Comparison of ENCODE assay signal across 9 mouse cellular contexts in genomic region chr10:128918246-128918645, GRCm38 (mm10). TPM values are rescaled to one million over a fixed set of nuclear protein-coding genes. Genes with fewer than 3 reads are reported as not detected.
DNase-seq lines count a peak whose midpoint lies in the region; ATAC-seq and TF ChIP-seq lines count a peak whose summit lies in the region.
"Had no signal": no experiment of that assay in that cellular context is flagged by ENCODE, and none has a peak within 500 bp of the region (broad histone marks: within the 10 kb centered on the region; RNA-seq: fewer than 3 reads in every experiment).

No protein-coding gene starts in this region.

- peaks cover 36% of the 10 kb centered on the region for H3K4me1 ChIP-seq in heart, embryonic 10.5 days
- peaks cover 41% of the 10 kb centered on the region for H3K4me1 ChIP-seq in intestine, embryonic 15.5 days (replicated peaks)
- H3K4me1 ChIP-seq in lung, postnatal 0 days (ENCODE audit: insufficient read depth, low read depth, low read length) = peaks cover 11% of the 10 kb centered on the region; the same call in 1 of the 2 replicates

- TF ChIP-seq EP300 in lung, postnatal 0 days (IDR thresholded peaks at IDR 0.05) = no peak

- H3K27me3 ChIP-seq in heart, embryonic 10.5 days (ENCODE audit: insufficient read depth, poor library complexity, severe bottlenecking) = no peaks in the 10 kb centered on the region
- H3K27me3 ChIP-seq in intestine, embryonic 15.5 days (replicated peaks) = no peaks in the 10 kb centered on the region
- H3K27me3 ChIP-seq in myocyte (ENCODE audit: control insufficient read depth, insufficient read depth, insufficient read length) = no peaks in the 10 kb centered on the region
- H3K27me3 ChIP-seq in lung, postnatal 0 days (replicated peaks; ENCODE audit: insufficient read depth, low read length) = no peaks in the 10 kb centered on the region
- H3K27me3 ChIP-seq: embryonic facial prominence, embryonic 13.5 days had no signal

- peak; percentile 82 for TF ChIP-seq POLR2A in myocyte (IDR thresholded peaks at IDR 0.05; ENCODE audit: insufficient read length, low read depth)

- H3ac ChIP-seq in myocyte (ENCODE audit: control insufficient read depth, insufficient read length) = peak overlapping the region; percentile 0

- no peak overlapping the region for H3K27ac ChIP-seq in heart, embryonic 10.5 days
- peak overlapping the region; percentile 78; the same call in 1 of the 2 replicates for H3K27ac ChIP-seq in intestine, embryonic 15.5 days
- H3K27ac ChIP-seq in lung, postnatal 0 days (ENCODE audit: low read length) = no peak overlapping the region

- WGBS in heart, embryonic 10.5 days = 79% methylated on average over 7 of the region's 7 CpGs
- WGBS in intestine, embryonic 15.5 days = 84% methylated on average over 7 of the region's 7 CpGs
- WGBS in lung, postnatal 0 days = 58% methylated on average over 7 of the region's 7 CpGs

- peaks cover 24% of the 10 kb centered on the region for H3K79me2 ChIP-seq in myocyte (ENCODE audit: control insufficient read depth, insufficient read depth)

- H3K4me2 ChIP-seq in intestine, embryonic 15.5 days (replicated peaks) = no peak overlapping the region
- H3K4me2 ChIP-seq in myocyte (ENCODE audit: low read depth) = peak overlapping the region; percentile 92
- H3K4me2 ChIP-seq in lung, postnatal 0 days (replicated peaks; ENCODE audit: low read depth, low read length) = no peak overlapping the region
- H3K4me2 ChIP-seq: embryonic facial prominence, embryonic 13.5 days had no signal

- peaks cover 44% of the 10 kb centered on the region for H3K36me3 ChIP-seq in heart, embryonic 10.5 days
- H3K36me3 ChIP-seq in intestine, embryonic 15.5 days = peaks cover 29% of the 10 kb centered on the region
- peaks cover 42% of the 10 kb centered on the region for H3K36me3 ChIP-seq in myocyte (ENCODE audit: control insufficient read depth, insufficient read depth)
- peaks cover 19% of the 10 kb centered on the region for H3K36me3 ChIP-seq in lung, postnatal 0 days (ENCODE audit: insufficient read depth, low read length)

- H3K9me3 ChIP-seq in heart, embryonic 10.5 days = no peaks in the 10 kb centered on the region
- H3K9me3 ChIP-seq in intestine, embryonic 15.5 days = no peaks in the 10 kb centered on the region
- no peaks in the 10 kb centered on the region for H3K9me3 ChIP-seq in lung, postnatal 0 days (ENCODE audit: low read length)
- H3K9me3 ChIP-seq: embryonic facial prominence, embryonic 13.5 days had no signal

- DNase-seq in heart, adult 18-20 months = peak; percentile 58 to 59
- DNase-seq in heart, embryonic 10.5 days (ENCODE audit: low spot score) = no peak
- DNase-seq in 3134 (ENCODE audit: extremely low read depth, insufficient read length, low spot score) = peak; percentile 64
- DNase-seq in cerebellum, postnatal 10 days = peak; percentile 99
- no peak for DNase-seq in lung, postnatal 0 days (ENCODE audit: low spot score)
- DNase-seq in c-Kit-positive CD71-positive TER-119-positive erythroid progenitor cells, embryonic 14.5 days (ENCODE audit: low spot score) = no peak

- H3K9ac ChIP-seq in intestine, embryonic 15.5 days = no peak overlapping the region
- no peak overlapping the region for H3K9ac ChIP-seq in lung, postnatal 0 days (replicated peaks; ENCODE audit: low read depth)
- H3K9ac ChIP-seq: embryonic facial prominence, embryonic 13.5 days had no signal

- no peak for ATAC-seq in intestine, embryonic 15.5 days
- no peak for ATAC-seq in lung, postnatal 0 days

- TF ChIP-seq CTCF in lung, postnatal 0 days (IDR thresholded peaks at IDR 0.05) = no peak

- H3K4me3 ChIP-seq in heart, embryonic 10.5 days = no peak overlapping the region
- no peak overlapping the region for H3K4me3 ChIP-seq in intestine, embryonic 15.5 days (replicated peaks)
- peak overlapping the region; percentile 5 for H3K4me3 ChIP-seq in myocyte
- H3K4me3 ChIP-seq in lung, postnatal 0 days (ENCODE audit: low read depth, low read length) = no peak overlapping the region
- H3K4me3 ChIP-seq: embryonic facial prominence, embryonic 13.5 days had no signal

TF ChIP-seq in myocyte, 11 proteins besides CTCF, POLR2A, EP300 and RAD21:
- TF ChIP-seq TCF3 (IDR thresholded peaks at IDR 0.05; ENCODE audit: insufficient read length, low read depth) (no peak), USF1 (IDR thresholded peaks at IDR 0.05; ENCODE audit: low read depth) (peak; percentile 34), POLR2AphosphoS2 (IDR thresholded peaks at IDR 0.05; ENCODE audit: insufficient read length, low read depth) (peak; percentile 94), MYOG (IDR thresholded peaks at IDR 0.05; ENCODE audit: control insufficient read depth in 1 of 3, insufficient read depth in 1 of 3, insufficient read length in 2 of 3, low read depth in 2 of 3) (peak in 2 of 3 experiments; percentile 19 to 20), MYOD1 (IDR thresholded peaks at IDR 0.05; ENCODE audit: control insufficient read depth in 1 of 3, insufficient read length in 2 of 3, low read depth in 2 of 3) (peak in 2 of 3 experiments; percentile 67 to 80)

RNA-seq across cellular contexts. Expression of gene Rdh5, which starts 4.4 kb away (rescaled TPM):
- 1 to 10 TPM; 4.3 to 4.7 TPM for total RNA-seq in heart, adult 18-20 months (2021)
- 8.8 and 9.9 TPM in 2 replicates for polyA plus RNA-seq in heart, embryonic 10.5 days (2016; fragmentation: Nextera tagmentation; extraction: Ambion mirVana)
- polyA plus RNA-seq in intestine, embryonic 15.5 days (2015; fragmentation: Nextera tagmentation; extraction: Ambion mirVana) = 11.7 and 12.0 TPM in 2 replicates
- polyA plus RNA-seq in myocyte (2012; fragmentation: generic; extraction: Trizol) = 63.3 TPM
- 13.2 and 16.7 TPM in 2 replicates for polyA plus RNA-seq in lung, postnatal 0 days (2015; fragmentation: Nextera tagmentation; extraction: Ambion mirVana)

RNA-seq across cellular contexts. Expression of gene Bloc1s1, which starts 5.6 kb away (rescaled TPM):
- total RNA-seq in heart, adult 18-20 months (2021) = 100 to 1,000 TPM; 194 to 199 TPM
- polyA plus RNA-seq in heart, embryonic 10.5 days (2016; fragmentation: Nextera tagmentation; extraction: Ambion mirVana) = 182 and 194 TPM in 2 replicates
- polyA plus RNA-seq in intestine, embryonic 15.5 days (2015; fragmentation: Nextera tagmentation; extraction: Ambion mirVana) = 194 and 203 TPM in 2 replicates
- 238 TPM for polyA plus RNA-seq in myocyte (2012; fragmentation: generic; extraction: Trizol)
- 228 and 243 TPM in 2 replicates for polyA plus RNA-seq in lung, postnatal 0 days (2015; fragmentation: Nextera tagmentation; extraction: Ambion mirVana)

RNA-seq across cellular contexts. Expression of gene Itga7, which starts 15.4 kb away (rescaled TPM):
- total RNA-seq in heart, adult 18-20 months (2021) = 100 to 1,000 TPM; 144 to 148 TPM
- polyA plus RNA-seq in heart, embryonic 10.5 days (2016; fragmentation: Nextera tagmentation; extraction: Ambion mirVana) = 1.1 and 1.3 TPM in 2 replicates
- 2.9 and 3.8 TPM in 2 replicates for polyA plus RNA-seq in intestine, embryonic 15.5 days (2015; fragmentation: Nextera tagmentation; extraction: Ambion mirVana)
- 635 TPM for polyA plus RNA-seq in myocyte (2012; fragmentation: generic; extraction: Trizol)
- polyA plus RNA-seq in lung, postnatal 0 days (2015; fragmentation: Nextera tagmentation; extraction: Ambion mirVana) = 14.6 and 20.7 TPM in 2 replicates

RNA-seq across cellular contexts. Expression of gene Cd63, which starts 17.5 kb away (rescaled TPM):
- total RNA-seq in heart, adult 18-20 months (2021) = 100 to 1,000 TPM; 144 to 158 TPM
- polyA plus RNA-seq in heart, embryonic 10.5 days (2016; fragmentation: Nextera tagmentation; extraction: Ambion mirVana) = 313 and 322 TPM in 2 replicates
- polyA plus RNA-seq in intestine, embryonic 15.5 days (2015; fragmentation: Nextera tagmentation; extraction: Ambion mirVana) = 708 and 725 TPM in 2 replicates
- 2,403 TPM for polyA plus RNA-seq in myocyte (2012; fragmentation: generic; extraction: Trizol)
- polyA plus RNA-seq in lung, postnatal 0 days (2015; fragmentation: Nextera tagmentation; extraction: Ambion mirVana) = 761 and 764 TPM in 2 replicates

RNA-seq across cellular contexts. Expression of gene Gdf11, which starts 26.7 kb away (rescaled TPM):
- total RNA-seq in heart, adult 18-20 months (2021) = 1 to 10 TPM; 2.3 to 2.6 TPM
- 4.6 and 5.7 TPM in 2 replicates for polyA plus RNA-seq in heart, embryonic 10.5 days (2016; fragmentation: Nextera tagmentation; extraction: Ambion mirVana)
- 3.5 and 3.9 TPM in 2 replicates for polyA plus RNA-seq in intestine, embryonic 15.5 days (2015; fragmentation: Nextera tagmentation; extraction: Ambion mirVana)
- 17.9 TPM for polyA plus RNA-seq in myocyte (2012; fragmentation: generic; extraction: Trizol)
- 1.6 and 2.1 TPM in 2 replicates for polyA plus RNA-seq in lung, postnatal 0 days (2015; fragmentation: Nextera tagmentation; extraction: Ambion mirVana)

Comparison
In these comparisons a context has a peak if more than half of its experiments do, and no peak if none do; other contexts are left out.
1. DNase-seq: peak in heart, adult 18-20 months (2 of 2), 3134 (single experiment) and cerebellum, postnatal 10 days (2 of 2); none in heart, embryonic 10.5 days (single experiment), lung, postnatal 0 days (single experiment) and c-Kit-positive CD71-positive TER-119-positive erythroid progenitor cells, embryonic 14.5 days (single experiment).
2. RNA of gene Itga7, which starts 15.4 kb away (polyA plus RNA-seq): 635 TPM in myocyte (single experiment); 14.6 to 20.7 TPM in lung, postnatal 0 days, 2.9 to 3.8 TPM in intestine, embryonic 15.5 days and 1.1 to 1.3 TPM in heart, embryonic 10.5 days; every median in the first group is over 10 times any median in the second.